Mouse (Mus musculus) CH12.LX (cell line): ENCODE measurements around the gene Hvcn1. TPM values are rescaled to one million over a fixed set of nuclear protein-coding genes. Genes with fewer than 3 reads are reported as not detected.
A peak's percentile ranks its signal among the peaks of the same experiment; 100 is the strongest.

Experiments
- DNase-seq: peaks from one replicate; pipeline ENCODE4 v3.0.0-alpha.2; 2013; ENCODE audit errors: extremely low read depth
- H3K27ac ChIP-seq: 2 replicates; pipeline ENCODE4 v1.5.1; 2012; ENCODE audit warnings: low read depth, mild to moderate bottlenecking, control low read depth, moderate library complexity; ENCODE audit not compliant: insufficient read depth
- H3K27me3 ChIP-seq: replicated peaks from 2 replicates; pipeline ENCODE3; 2012; ENCODE audit warnings: inconsistent platforms
- H3K36me3 ChIP-seq, 2 experiments: replicated peaks in 1 of 2; 2 replicates each; pipeline versions ENCODE3 to v1.6.1; 2012; ENCODE audit warnings: inconsistent platforms in 1 of 2, low read length in 1 of 2, mild to moderate bottlenecking in 1 of 2, mixed read lengths in 1 of 2, moderate library complexity in 1 of 2; ENCODE audit not compliant: control insufficient read depth in 1 of 2, insufficient read depth in 1 of 2
- H3K4me1 ChIP-seq, 2 experiments: 2 replicates each; pipeline ENCODE4 v1.6.1; 2012; ENCODE audit warnings: inconsistent platforms in 1 of 2, moderate library complexity in 1 of 2; ENCODE audit not compliant: insufficient read depth in 2 of 2, control insufficient read depth in 1 of 2
- H3K4me2 ChIP-seq: 2 replicates; pipeline ENCODE4 v1.6.1; 2012; ENCODE audit warnings: low read depth, mild to moderate bottlenecking, control low read depth; ENCODE audit not compliant: poor library complexity, insufficient read depth, severe bottlenecking
- H3K4me3 ChIP-seq, 3 experiments: fragments of 150-350 bp in 1 of 3; sonication (generic) in 1 of 3; replicated peaks in 1 of 3; 2 replicates each; pipeline versions ENCODE3 to v1.5.1; 2011 to 2012; ENCODE audit warnings: low read depth in 2 of 3, low read length in 2 of 3, mild to moderate bottlenecking in 2 of 3, moderate library complexity in 2 of 3, control low read depth in 1 of 3, improper control_type of control experiment in 1 of 3, inconsistent platforms in 1 of 3, mixed read lengths in 1 of 3; ENCODE audit not compliant: poor library complexity in 1 of 3
- H3K79me2 ChIP-seq: replicated peaks from 2 replicates; pipeline ENCODE4 v1.6.1; 2012; ENCODE audit warnings: mild to moderate bottlenecking, moderate library complexity; ENCODE audit not compliant: control insufficient read depth, poor library complexity, insufficient read depth, severe bottlenecking; ENCODE audit errors: extremely low read depth
- H3K9ac ChIP-seq: 2 replicates; pipeline ENCODE4 v1.6.1; 2012; ENCODE audit warnings: low read depth, mild to moderate bottlenecking, control low read depth, moderate library complexity; ENCODE audit not compliant: insufficient read depth
- H3K9me3 ChIP-seq: replicated peaks from 2 replicates; pipeline ENCODE3; 2012; ENCODE audit warnings: low read length, inconsistent platforms, mixed read lengths
- BHLHE40 ChIP-seq: IDR thresholded peaks from 2 replicates; pipeline ENCODE4 v1.6.1; 2011; ENCODE audit warnings: mild to moderate bottlenecking, low read depth, low read length, improper control_type of control experiment
- IRF4 ChIP-seq: IDR thresholded peaks from 2 replicates; pipeline ENCODE4 v1.6.1; 2014; ENCODE audit warnings: low read depth, mild to moderate bottlenecking, inconsistent platforms, low read length, improper control_type of control experiment
- JUN ChIP-seq: IDR thresholded peaks from 2 replicates; pipeline ENCODE4 v1.6.1; 2011; ENCODE audit warnings: low read depth, mild to moderate bottlenecking, low read length, improper control_type of control experiment, moderate library complexity; ENCODE audit not compliant: insufficient read depth
- JUND ChIP-seq: conservative IDR thresholded peaks from 2 replicates; pipeline ENCODE4 v1.6.1; 2011; ENCODE audit warnings: low read depth, low read length, improper control_type of control experiment
- KAT2A ChIP-seq: IDR thresholded peaks from 2 replicates; pipeline ENCODE4 v1.6.1; 2012; ENCODE audit warnings: low read length, improper control_type of control experiment, inconsistent platforms; ENCODE audit not compliant: insufficient replicate concordance
- MAZ ChIP-seq: IDR thresholded peaks from 2 replicates; pipeline ENCODE4 v1.6.1; 2012; ENCODE audit warnings: low read depth, mild to moderate bottlenecking, inconsistent platforms, low read length, improper control_type of control experiment, moderate library complexity
- MEF2A ChIP-seq: IDR thresholded peaks from 2 replicates; pipeline ENCODE4 v1.6.1; 2014; ENCODE audit warnings: low read depth, mild to moderate bottlenecking, inconsistent platforms, low read length, improper control_type of control experiment, borderline replicate concordance
- POLR2A ChIP-seq: IDR thresholded peaks from 2 replicates; pipeline ENCODE4 v1.6.1; 2011; ENCODE audit warnings: low read depth, mild to moderate bottlenecking, improper control_type of control experiment, low read length
- POLR2AphosphoS2 ChIP-seq: IDR thresholded peaks from 2 replicates; pipeline ENCODE4 v1.6.1; 2011; ENCODE audit warnings: low read depth, low read length, improper control_type of control experiment
- RAD21 ChIP-seq: IDR thresholded peaks from 2 replicates; pipeline ENCODE4 v1.6.1; 2011; ENCODE audit warnings: low read depth, mild to moderate bottlenecking, low read length, improper control_type of control experiment, moderate library complexity
- RCOR1 ChIP-seq: conservative IDR thresholded peaks from 2 replicates; pipeline ENCODE4 v1.6.1; 2012; ENCODE audit warnings: low read depth, mild to moderate bottlenecking, inconsistent platforms, low read length, improper control_type of control experiment
- SIN3A ChIP-seq: IDR thresholded peaks from 2 replicates; pipeline ENCODE4 v1.6.1; 2012; ENCODE audit warnings: low read length, improper control_type of control experiment, inconsistent platforms
- TBP ChIP-seq: conservative IDR thresholded peaks from 2 replicates; pipeline ENCODE4 v1.6.1; 2011; ENCODE audit warnings: low read depth, low read length, improper control_type of control experiment
- USF1 ChIP-seq: IDR thresholded peaks from 2 replicates; pipeline ENCODE4 v1.6.1; 2014; ENCODE audit warnings: low read depth, mild to moderate bottlenecking, inconsistent platforms, low read length, improper control_type of control experiment
- USF2 ChIP-seq: conservative IDR thresholded peaks from 2 replicates; pipeline ENCODE4 v1.6.1; 2011; ENCODE audit warnings: low read depth, low read length, improper control_type of control experiment
- ZKSCAN1 ChIP-seq: IDR thresholded peaks from 2 replicates; pipeline ENCODE4 v1.6.1; 2012; ENCODE audit warnings: low read depth, inconsistent platforms, low read length, improper control_type of control experiment, borderline replicate concordance
- ZNF384 ChIP-seq: IDR thresholded peaks from 2 replicates; pipeline ENCODE4 v1.6.1; 2012; ENCODE audit warnings: low read depth, low read length, improper control_type of control experiment, inconsistent platforms
- dilution Hi-C: fragments of 300-500 bp; cut with MboI; formaldehyde crosslinking; loops from 2 replicates; pipeline ENCODE4 v1.14.3; 2020; ENCODE audit warnings: low sequenced_read_pairs; ENCODE audit not compliant: extremely low pct_unique_long_range_greater_than_20kb, extremely low pct_ligation_motif_present
- in situ Hi-C: fragments of 300-500 bp; cut with MboI; formaldehyde crosslinking; loops from 3 replicates; pipeline ENCODE4 v1.14.3; 2019; ENCODE audit warnings: low sequenced_read_pairs, low pct_ligation_motif_present, low pct_unique_long_range_greater_than_20kb, mixed read lengths
- polyA plus RNA-seq: library from polyadenylated mRNA; unstranded; fragments of >175 nt; gene quantifications from 2 replicates; pipeline ENCODE4 v1.2.1, GENCODE M21; 2012; ENCODE audit warnings: low read depth; ENCODE audit not compliant: insufficient read length
- total RNA-seq, 2 experiments: library from RNA; depleted of rRNA; stranded (reverse); fragments of 300-350 nt in 1 of 2; fragments of >200 nt in 1 of 2; gene quantifications; 2 replicates each; pipeline ENCODE4 v1.2.3; 2012 to 2014

Hvcn1 gene
- total and polyA plus RNA-seq, 3 experiments: 143 to 159 (median 156) TPM

GRCm38 (mm10) chr5:122204180-122204579, 2.4 kb upstream of the Hvcn1 start:
- Histone ChIP-seq H3K9me3 (peaks cover 17% of the 10 kb centered on the region), H3K4me1 (peaks cover 19 to 34% of the 10 kb centered on the region in 2 experiments), H3K79me2 (peaks cover 37% of the 10 kb centered on the region)
- TF ChIP-seq USF1 (no peak), BHLHE40 (no peak)
- TF ChIP-seq, all 38 proteins: peak for 0
- Histone ChIP-seq H3K9ac (no peak overlapping the region), H3K36me3 (peaks cover 19 to 46% of the 10 kb centered on the region in 2 experiments), H3K27ac (peak overlapping the region; percentile 8; the same call in 1 of the 2 replicates), H3K27me3 (no peaks in the 10 kb centered on the region), H3K4me3 (peak overlapping the region in 1 of 3 experiments; percentile 47), H3K4me2 (0 out of 2 replicates have a peak overlapping the region, but pooled peaks have one; percentile 72)
- in situ Hi-C loops (no loop called here), dilution Hi-C loops (no loop called here)
- no peak for DNase-seq

- Histone ChIP-seq H3K36me3 (peaks cover 26 to 55% of the 10 kb centered on the region in 2 experiments), H3K27ac (peak overlapping the region; percentile 51), H3K4me3 (peak overlapping the region; percentile 15 to 76 (median 37)), H3K4me1 (peaks cover 29 to 54% of the 10 kb centered on the region in 2 experiments), H3K79me2 (peaks cover 38% of the 10 kb centered on the region), H3K27me3 (no peaks in the 10 kb centered on the region), H3K9ac (peak overlapping the region; percentile 26; the same call in 1 of the 2 replicates), H3K9me3 (peaks cover 5% of the 10 kb centered on the region), H3K4me2 (peak overlapping the region; percentile 72)
- DNase-seq: no peak
- TF ChIP-seq MAZ (no peak), KAT2A (no peak), ZNF384 (no peak), POLR2AphosphoS2 (no peak), MEF2A (no peak), TBP (no peak), JUN (no peak), RCOR1 (no peak), POLR2A (no peak), IRF4 (no peak), USF2 (no peak), ZKSCAN1 (no peak), BHLHE40 (no peak), JUND (no peak), SIN3A (no peak), RAD21 (no peak), USF1 (no peak)
- in situ Hi-C loops: no loop called here
- dilution Hi-C loops: no loop called here
Measured at GRCm38 (mm10) chr5:122208909-122209308, 2.3 kb downstream of the Hvcn1 start.
